Mouse (Mus musculus): ENCODE data around the gene Prkcg. TPM values are rescaled to one million over a fixed set of nuclear protein-coding genes. Genes with fewer than 3 reads are reported as not detected.

Prkcg gene
- polyA plus RNA-seq (2014; fragmentation: Nextera tagmentation; extraction: Ambion mirVana) = not detected in 2 replicates

- peaks cover 10% of the 10 kb centered on the region for H3K4me1 ChIP-seq (replicated peaks; ENCODE audit: control insufficient read depth, insufficient read depth, low read length)
- H3K9me3 ChIP-seq (ENCODE audit: control insufficient read depth, low read length) = no peaks in the 10 kb centered on the region
- peak within 1 kb of the TSS; percentile 66 for H3K27ac ChIP-seq (ENCODE audit: low read depth, low read length)
- WGBS = 3% methylated on average over 30 of the region's 30 CpGs
- peak within 1 kb of the TSS; percentile 67 for H3K9ac ChIP-seq (ENCODE audit: low read depth, low read length)
- H3K36me3 ChIP-seq (ENCODE audit: control insufficient read depth, insufficient read depth, low read length) = no peaks in the 10 kb centered on the region
- H3K4me3 ChIP-seq (ENCODE audit: low read depth, low read length) = peak within 1 kb of the TSS; percentile 50
- peak; percentile 78 for DNase-seq (ENCODE audit: low spot score)
- peak; percentile 52 for ATAC-seq (replicated peaks; ENCODE audit: low FRiP score)
- no peaks in the 10 kb centered on the region for H3K27me3 ChIP-seq (replicated peaks; ENCODE audit: control insufficient read depth, insufficient read depth, low read length)
- H3K4me2 ChIP-seq = peak within 1 kb of the TSS; percentile 66
Measured at GRCm38 (mm10) chr7:3288976-3289970, at the start of gene Prkcg, which contains the start of gene Myadm. Gene Prkcg (plus strand): TSS chr7:3289179. Gene Myadm (plus strand): TSS chr7:3289080.

GRCm38 (mm10) chr7:3239193-3239592 lies 49.8 kb upstream of the Prkcg start:
- ATAC-seq (replicated peaks; ENCODE audit: low FRiP score) (no peak), DNase-seq (ENCODE audit: low spot score) (no peak)
- Histone ChIP-seq H3K9ac (ENCODE audit: low read depth, low read length) (no peak overlapping the region), H3K27ac (ENCODE audit: low read depth, low read length) (no peak overlapping the region), H3K4me2 (no peak overlapping the region), H3K36me3 (ENCODE audit: control insufficient read depth, insufficient read depth, low read length) (no peaks in the 10 kb centered on the region), H3K27me3 (replicated peaks; ENCODE audit: control insufficient read depth, insufficient read depth, low read length) (no peaks in the 10 kb centered on the region), H3K4me1 (replicated peaks; ENCODE audit: control insufficient read depth, insufficient read depth, low read length) (no peaks in the 10 kb centered on the region), H3K4me3 (ENCODE audit: low read depth, low read length) (no peak overlapping the region), H3K9me3 (ENCODE audit: control insufficient read depth, low read length) (no peaks in the 10 kb centered on the region)
- 64% methylated on average over 2 of the region's 2 CpGs for WGBS

GRCm38 (mm10) chr7:3260701-3261100 lies 28.3 kb upstream of the Prkcg start:
- 71% methylated on average over 3 of the region's 3 CpGs for WGBS
- no peaks in the 10 kb centered on the region for H3K36me3 ChIP-seq (ENCODE audit: control insufficient read depth, insufficient read depth, low read length)

GRCm38 (mm10) chr7:3261446-3261845 lies 27.5 kb upstream of the Prkcg start:
- no peak for DNase-seq (ENCODE audit: low spot score)
- 57% methylated on average over 4 of the region's 4 CpGs for WGBS

More at GRCm38 (mm10) chr7:3260701-3261100, 28.3 kb upstream of the Prkcg start:
- DNase-seq (ENCODE audit: low spot score) = no peak
- Histone ChIP-seq H3K4me1 (replicated peaks; ENCODE audit: control insufficient read depth, insufficient read depth, low read length) (no peaks in the 10 kb centered on the region), H3K9me3 (ENCODE audit: control insufficient read depth, low read length) (no peaks in the 10 kb centered on the region), H3K27me3 (replicated peaks; ENCODE audit: control insufficient read depth, insufficient read depth, low read length) (peaks cover 11% of the 10 kb centered on the region), H3K9ac (ENCODE audit: low read depth, low read length) (no peak overlapping the region), H3K4me3 (ENCODE audit: low read depth, low read length) (no peak overlapping the region), H3K4me2 (no peak overlapping the region), H3K27ac (ENCODE audit: low read depth, low read length) (no peak overlapping the region)
- ATAC-seq (replicated peaks; ENCODE audit: low FRiP score) = no peak

GRCm38 (mm10) chr7:3262789-3263188 lies 26.2 kb upstream of the Prkcg start:
- Histone ChIP-seq H3K9me3 (ENCODE audit: control insufficient read depth, low read length) (no peaks in the 10 kb centered on the region), H3K27ac (ENCODE audit: low read depth, low read length) (no peak overlapping the region), H3K36me3 (ENCODE audit: control insufficient read depth, insufficient read depth, low read length) (no peaks in the 10 kb centered on the region), H3K27me3 (replicated peaks; ENCODE audit: control insufficient read depth, insufficient read depth, low read length) (peaks cover 11% of the 10 kb centered on the region), H3K4me3 (ENCODE audit: low read depth, low read length) (no peak overlapping the region), H3K4me1 (replicated peaks; ENCODE audit: control insufficient read depth, insufficient read depth, low read length) (no peaks in the 10 kb centered on the region), H3K9ac (ENCODE audit: low read depth, low read length) (no peak overlapping the region), H3K4me2 (no peak overlapping the region)
- no peak for DNase-seq (ENCODE audit: low spot score)
- 23% methylated on average over 2 of the region's 2 CpGs for WGBS
- no peak for ATAC-seq (replicated peaks; ENCODE audit: low FRiP score)

More at GRCm38 (mm10) chr7:3261446-3261845, 27.5 kb upstream of the Prkcg start:
- no peak for ATAC-seq (replicated peaks; ENCODE audit: low FRiP score)
- Histone ChIP-seq H3K27me3 (replicated peaks; ENCODE audit: control insufficient read depth, insufficient read depth, low read length) (peaks cover 11% of the 10 kb centered on the region), H3K36me3 (ENCODE audit: control insufficient read depth, insufficient read depth, low read length) (no peaks in the 10 kb centered on the region), H3K9ac (ENCODE audit: low read depth, low read length) (no peak overlapping the region), H3K27ac (ENCODE audit: low read depth, low read length) (no peak overlapping the region), H3K4me2 (no peak overlapping the region), H3K4me1 (replicated peaks; ENCODE audit: control insufficient read depth, insufficient read depth, low read length) (no peaks in the 10 kb centered on the region), H3K4me3 (ENCODE audit: low read depth, low read length) (no peak overlapping the region), H3K9me3 (ENCODE audit: control insufficient read depth, low read length) (no peaks in the 10 kb centered on the region)

- Histone ChIP-seq H3K4me1 (replicated peaks; ENCODE audit: control insufficient read depth, insufficient read depth, low read length) (no peaks in the 10 kb centered on the region), H3K4me3 (ENCODE audit: low read depth, low read length) (no peak overlapping the region), H3K9ac (ENCODE audit: low read depth, low read length) (no peak overlapping the region), H3K4me2 (peak overlapping the region; percentile 47), H3K27ac (ENCODE audit: low read depth, low read length) (no peak overlapping the region), H3K36me3 (ENCODE audit: control insufficient read depth, insufficient read depth, low read length) (no peaks in the 10 kb centered on the region), H3K27me3 (replicated peaks; ENCODE audit: control insufficient read depth, insufficient read depth, low read length) (peaks cover 11% of the 10 kb centered on the region), H3K9me3 (ENCODE audit: control insufficient read depth, low read length) (no peaks in the 10 kb centered on the region)
- WGBS = 32% methylated on average over 22 of the region's 22 CpGs
- no peak for DNase-seq (ENCODE audit: low spot score)
- no peak; the same call in 1 of the 2 replicates for ATAC-seq (replicated peaks; ENCODE audit: low FRiP score)
Measured at GRCm38 (mm10) chr7:3264390-3265022, 24.5 kb upstream of the Prkcg start.

GRCm38 (mm10) chr7:3265311-3265710 lies 23.7 kb upstream of the Prkcg start:
- whole genome bisulfite sequencing = 59% methylated on average over 6 of the region's 6 CpGs
- H3K4me3 ChIP-seq (ENCODE audit: low read depth, low read length) = no peak overlapping the region
- no peaks in the 10 kb centered on the region for H3K4me1 ChIP-seq (replicated peaks; ENCODE audit: control insufficient read depth, insufficient read depth, low read length)
- no peak overlapping the region for H3K27ac ChIP-seq (ENCODE audit: low read depth, low read length)
- H3K36me3 ChIP-seq (ENCODE audit: control insufficient read depth, insufficient read depth, low read length) = no peaks in the 10 kb centered on the region
- no peak overlapping the region for H3K4me2 ChIP-seq
- no peak overlapping the region for H3K9ac ChIP-seq (ENCODE audit: low read depth, low read length)
- H3K9me3 ChIP-seq (ENCODE audit: control insufficient read depth, low read length) = no peaks in the 10 kb centered on the region
- DNase-seq (ENCODE audit: low spot score) (no peak), ATAC-seq (replicated peaks; ENCODE audit: low FRiP score) (no peak)
- peaks cover 11% of the 10 kb centered on the region for H3K27me3 ChIP-seq (replicated peaks; ENCODE audit: control insufficient read depth, insufficient read depth, low read length)

GRCm38 (mm10) chr7:3267261-3267660 lies 21.7 kb upstream of the Prkcg start:
- WGBS = 59% methylated on average over 3 of the region's 3 CpGs
- no peak overlapping the region for H3K27ac ChIP-seq (ENCODE audit: low read depth, low read length)
- H3K36me3 ChIP-seq (ENCODE audit: control insufficient read depth, insufficient read depth, low read length) = no peaks in the 10 kb centered on the region
- peaks cover 11% of the 10 kb centered on the region for H3K27me3 ChIP-seq (replicated peaks; ENCODE audit: control insufficient read depth, insufficient read depth, low read length)
- no peak overlapping the region for H3K4me3 ChIP-seq (ENCODE audit: low read depth, low read length)
- H3K9ac ChIP-seq (ENCODE audit: low read depth, low read length) = no peak overlapping the region
- H3K9me3 ChIP-seq (ENCODE audit: control insufficient read depth, low read length) = no peaks in the 10 kb centered on the region
- H3K4me1 ChIP-seq (replicated peaks; ENCODE audit: control insufficient read depth, insufficient read depth, low read length) = no peaks in the 10 kb centered on the region
- ATAC-seq (replicated peaks; ENCODE audit: low FRiP score) (no peak), DNase-seq (ENCODE audit: low spot score) (no peak)
- H3K4me2 ChIP-seq = no peak overlapping the region
